Mouse (Mus musculus) CH12.LX (cell line): ENCODE measurements around the gene Rassf10. TPM values are rescaled to one million over a fixed set of nuclear protein-coding genes. Genes with fewer than 3 reads are reported as not detected.

Experiments used
- DNase-seq: peaks from one replicate; pipeline ENCODE4 v3.0.0-alpha.2; 2013; ENCODE audit errors: extremely low read depth
- H3K27ac ChIP-seq: 2 replicates; pipeline ENCODE4 v1.5.1; 2012; ENCODE audit warnings: low read depth, mild to moderate bottlenecking, control low read depth, moderate library complexity; ENCODE audit not compliant: insufficient read depth
- H3K27me3 ChIP-seq: replicated peaks from 2 replicates; pipeline ENCODE3; 2012; ENCODE audit warnings: inconsistent platforms
- H3K36me3 ChIP-seq, 2 experiments: replicated peaks in 1 of 2; 2 replicates each; pipeline versions ENCODE3 to v1.6.1; 2012; ENCODE audit warnings: inconsistent platforms in 1 of 2, low read length in 1 of 2, mild to moderate bottlenecking in 1 of 2, mixed read lengths in 1 of 2, moderate library complexity in 1 of 2; ENCODE audit not compliant: control insufficient read depth in 1 of 2, insufficient read depth in 1 of 2
- H3K4me1 ChIP-seq, 2 experiments: 2 replicates each; pipeline ENCODE4 v1.6.1; 2012; ENCODE audit warnings: inconsistent platforms in 1 of 2, moderate library complexity in 1 of 2; ENCODE audit not compliant: insufficient read depth in 2 of 2, control insufficient read depth in 1 of 2
- H3K4me2 ChIP-seq: 2 replicates; pipeline ENCODE4 v1.6.1; 2012; ENCODE audit warnings: low read depth, mild to moderate bottlenecking, control low read depth; ENCODE audit not compliant: poor library complexity, insufficient read depth, severe bottlenecking
- H3K4me3 ChIP-seq, 3 experiments: fragments of 150-350 bp in 1 of 3; sonication (generic) in 1 of 3; replicated peaks in 1 of 3; 2 replicates each; pipeline versions ENCODE3 to v1.5.1; 2011 to 2012; ENCODE audit warnings: low read depth in 2 of 3, low read length in 2 of 3, mild to moderate bottlenecking in 2 of 3, moderate library complexity in 2 of 3, control low read depth in 1 of 3, improper control_type of control experiment in 1 of 3, inconsistent platforms in 1 of 3, mixed read lengths in 1 of 3; ENCODE audit not compliant: poor library complexity in 1 of 3
- H3K79me2 ChIP-seq: replicated peaks from 2 replicates; pipeline ENCODE4 v1.6.1; 2012; ENCODE audit warnings: mild to moderate bottlenecking, moderate library complexity; ENCODE audit not compliant: control insufficient read depth, poor library complexity, insufficient read depth, severe bottlenecking; ENCODE audit errors: extremely low read depth
- H3K9ac ChIP-seq: 2 replicates; pipeline ENCODE4 v1.6.1; 2012; ENCODE audit warnings: low read depth, mild to moderate bottlenecking, control low read depth, moderate library complexity; ENCODE audit not compliant: insufficient read depth
- H3K9me3 ChIP-seq: replicated peaks from 2 replicates; pipeline ENCODE3; 2012; ENCODE audit warnings: low read length, inconsistent platforms, mixed read lengths
- CHD2 ChIP-seq: IDR thresholded peaks from 2 replicates; pipeline ENCODE4 v1.6.1; 2011; ENCODE audit warnings: low read length, improper control_type of control experiment
- ELF1 ChIP-seq: IDR thresholded peaks from 2 replicates; pipeline ENCODE4 v1.6.1; 2014; ENCODE audit warnings: low read depth, mild to moderate bottlenecking, inconsistent platforms, low read length, improper control_type of control experiment
- HCFC1 ChIP-seq: IDR thresholded peaks from 2 replicates; pipeline ENCODE4 v1.6.1; 2012; ENCODE audit warnings: low read depth, mild to moderate bottlenecking, inconsistent platforms, low read length, improper control_type of control experiment
- IRF4 ChIP-seq: IDR thresholded peaks from 2 replicates; pipeline ENCODE4 v1.6.1; 2014; ENCODE audit warnings: low read depth, mild to moderate bottlenecking, inconsistent platforms, low read length, improper control_type of control experiment
- KAT2A ChIP-seq: IDR thresholded peaks from 2 replicates; pipeline ENCODE4 v1.6.1; 2012; ENCODE audit warnings: low read length, improper control_type of control experiment, inconsistent platforms; ENCODE audit not compliant: insufficient replicate concordance
- MAX ChIP-seq: IDR thresholded peaks from 2 replicates; pipeline ENCODE4 v1.6.1; 2011; ENCODE audit warnings: low read length, improper control_type of control experiment
- MXI1 ChIP-seq: IDR thresholded peaks from 2 replicates; pipeline ENCODE4 v1.6.1; 2011; ENCODE audit warnings: mild to moderate bottlenecking, low read depth, low read length, improper control_type of control experiment
- NELFE ChIP-seq: IDR thresholded peaks from 2 replicates; pipeline ENCODE4 v1.6.1; 2011; ENCODE audit warnings: low read depth, low read length, improper control_type of control experiment
- NRF1 ChIP-seq: IDR thresholded peaks from 2 replicates; pipeline ENCODE4 v1.6.1; 2014; ENCODE audit warnings: low read depth, mild to moderate bottlenecking, inconsistent platforms, low read length, improper control_type of control experiment, moderate library complexity
- RAD21 ChIP-seq: IDR thresholded peaks from 2 replicates; pipeline ENCODE4 v1.6.1; 2011; ENCODE audit warnings: low read depth, mild to moderate bottlenecking, low read length, improper control_type of control experiment, moderate library complexity
- RCOR1 ChIP-seq: conservative IDR thresholded peaks from 2 replicates; pipeline ENCODE4 v1.6.1; 2012; ENCODE audit warnings: low read depth, mild to moderate bottlenecking, inconsistent platforms, low read length, improper control_type of control experiment
- SMC3 ChIP-seq: IDR thresholded peaks from 2 replicates; pipeline ENCODE4 v1.6.1; 2011; ENCODE audit warnings: low read depth, low read length, improper control_type of control experiment
- TBP ChIP-seq: conservative IDR thresholded peaks from 2 replicates; pipeline ENCODE4 v1.6.1; 2011; ENCODE audit warnings: low read depth, low read length, improper control_type of control experiment
- USF1 ChIP-seq: IDR thresholded peaks from 2 replicates; pipeline ENCODE4 v1.6.1; 2014; ENCODE audit warnings: low read depth, mild to moderate bottlenecking, inconsistent platforms, low read length, improper control_type of control experiment
- dilution Hi-C: fragments of 300-500 bp; cut with MboI; formaldehyde crosslinking; loops from 2 replicates; pipeline ENCODE4 v1.14.3; 2020; ENCODE audit warnings: low sequenced_read_pairs; ENCODE audit not compliant: extremely low pct_unique_long_range_greater_than_20kb, extremely low pct_ligation_motif_present
- in situ Hi-C: fragments of 300-500 bp; cut with MboI; formaldehyde crosslinking; loops from 3 replicates; pipeline ENCODE4 v1.14.3; 2019; ENCODE audit warnings: low sequenced_read_pairs, low pct_ligation_motif_present, low pct_unique_long_range_greater_than_20kb, mixed read lengths
- polyA plus RNA-seq: library from polyadenylated mRNA; unstranded; fragments of >175 nt; gene quantifications from 2 replicates; pipeline ENCODE4 v1.2.1, GENCODE M21; 2012; ENCODE audit warnings: low read depth; ENCODE audit not compliant: insufficient read length
- total RNA-seq, 2 experiments: library from RNA; depleted of rRNA; stranded (reverse); fragments of 300-350 nt in 1 of 2; fragments of >200 nt in 1 of 2; gene quantifications; 2 replicates each; pipeline ENCODE4 v1.2.3; 2012 to 2014

The Rassf10 gene
- total and polyA plus RNA-seq, 3 experiments: not detected

- Histone ChIP-seq H3K4me1 (peaks cover 0 to 6% of the 10 kb centered on the region in 2 experiments; a peak in 2 of 4 replicates), H3K4me3 (no peak overlapping the region), H3K27ac (no peak overlapping the region), H3K9me3 (peaks cover 6% of the 10 kb centered on the region), H3K36me3 (no peaks in the 10 kb centered on the region), H3K4me2 (no peak overlapping the region)
- in situ Hi-C loops: no loop called here
- TF ChIP-seq MAX (no peak), ELF1 (no peak), MXI1 (no peak), RCOR1 (no peak)
- TF ChIP-seq, all 38 proteins: peak for 0
- no peaks in the 10 kb centered on the region for H3K27me3 ChIP-seq
- no peaks in the 10 kb centered on the region for H3K79me2 ChIP-seq
- dilution Hi-C loops: no loop called here
- no peak for DNase-seq
- no peak overlapping the region for H3K9ac ChIP-seq
These were observed 29.6 kb downstream of the Rassf10 start for GRCm38 (mm10) chr7:112983316-112983715.

GRCm38 (mm10) chr7:112984704-112985577 lies 31.2 kb downstream of the Rassf10 start:
- Histone ChIP-seq H3K27me3 (no peaks in the 10 kb centered on the region), H3K27ac (no peak overlapping the region), H3K36me3 (no peaks in the 10 kb centered on the region), H3K9me3 (peaks cover 6% of the 10 kb centered on the region), H3K9ac (no peak overlapping the region), H3K79me2 (no peaks in the 10 kb centered on the region), H3K4me2 (no peak overlapping the region), H3K4me1 (peaks cover 0 to 6% of the 10 kb centered on the region in 2 experiments; a peak in 2 of 4 replicates), H3K4me3 (no peak overlapping the region)
- no peak for TF ChIP-seq NELFE
- no peak for TF ChIP-seq SMC3
- no peak for TF ChIP-seq RAD21
- no peak for TF ChIP-seq TBP
- no peak for TF ChIP-seq IRF4
- no peak for TF ChIP-seq MXI1
- no peak for TF ChIP-seq USF1
- no peak for TF ChIP-seq HCFC1
- TF ChIP-seq KAT2A: no peak
- no peak for TF ChIP-seq NRF1
- no peak for TF ChIP-seq CHD2
- dilution Hi-C loops: no loop called here
- no peak for DNase-seq
- in situ Hi-C loops: no loop called here
